Mouse (Mus musculus) heart, embryonic 10.5 days (tissue): ENCODE data around the gene BC029722. TPM values are rescaled to one million over a fixed set of nuclear protein-coding genes. Genes with fewer than 3 reads are reported as not detected.
A peak's percentile ranks its signal among the peaks of the same experiment; 100 is the strongest.

ENCODE experiments used
- DNase-seq: peaks from one replicate; pipeline ENCODE4 v3.0.0-alpha.2; 2017; ENCODE audit warnings: low spot score
- H3K27ac ChIP-seq: fragments of 300-500 bp; sonication (generic); 2 replicates; pipeline ENCODE4 v1.5.1; 2016; ENCODE audit warnings: mild to moderate bottlenecking
- H3K27me3 ChIP-seq: fragments of 300-500 bp; sonication (generic); 2 replicates; pipeline ENCODE4 v1.6.1; 2016; ENCODE audit warnings: mild to moderate bottlenecking; ENCODE audit not compliant: poor library complexity, insufficient read depth, severe bottlenecking
- H3K36me3 ChIP-seq: fragments of 300-500 bp; sonication (generic); 2 replicates; pipeline ENCODE4 v1.6.1; 2016; ENCODE audit warnings: mild to moderate bottlenecking, moderate library complexity
- H3K4me1 ChIP-seq: fragments of 300-500 bp; sonication (generic); 2 replicates; pipeline ENCODE4 v1.6.1; 2016; ENCODE audit warnings: mild to moderate bottlenecking
- H3K4me3 ChIP-seq: fragments of 300-500 bp; sonication (generic); 2 replicates; pipeline ENCODE4 v1.5.1; 2016; ENCODE audit warnings: mild to moderate bottlenecking, moderate library complexity
- H3K9me3 ChIP-seq: fragments of 300-500 bp; sonication (generic); 2 replicates; pipeline ENCODE4 v1.6.1; 2016; ENCODE audit warnings: mild to moderate bottlenecking, moderate library complexity
- WGBS: fragments of 180-500 bp; shearing (Covaris S2); methylation state at CpG from one replicate; pipeline ENCODE4 v1.1.7; 2016; 5-methylcytosine and 5-hydroxymethylcytosine counted together
- polyA plus RNA-seq: library from polyadenylated mRNA; unstranded; fragments of >200 nt; fragmentation: Nextera tagmentation; extraction: Ambion mirVana; gene quantifications from 2 replicates; pipeline ENCODE4 v1.2.1, GENCODE M21; 2016

The BC029722 gene
- polyA plus RNA-seq, 1 experiment from 2014 or later = 7.9 TPM

- no peak for DNase-seq
- 62% methylated on average over 18 of the region's 18 CpGs for WGBS
- Histone ChIP-seq H3K4me1 (peaks cover 4% of the 10 kb centered on the region; the same call in 1 of the 2 replicates), H3K9me3 (no peaks in the 10 kb centered on the region), H3K36me3 (no peaks in the 10 kb centered on the region), H3K4me3 (no peak overlapping the region), H3K27ac (no peak overlapping the region), H3K27me3 (peaks cover 11% of the 10 kb centered on the region; the same call in 1 of the 2 replicates)
These were observed 31.0 kb downstream of the BC029722 start for GRCm38 (mm10) chr2:155787949-155788931.

- no peak for DNase-seq
- H3K9me3 ChIP-seq = no peaks in the 10 kb centered on the region
- no peak overlapping the region for H3K27ac ChIP-seq
- H3K36me3 ChIP-seq = no peaks in the 10 kb centered on the region
- no peak overlapping the region for H3K4me3 ChIP-seq
- no peaks in the 10 kb centered on the region for H3K4me1 ChIP-seq
- H3K27me3 ChIP-seq = peaks cover 11% of the 10 kb centered on the region; the same call in 1 of the 2 replicates
- WGBS = 60% methylated on average over 5 of the region's 5 CpGs
These were observed 32.3 kb downstream of the BC029722 start for GRCm38 (mm10) chr2:155786905-155787304.

GRCm38 (mm10) chr2:155784534-155784933, 34.7 kb downstream of the BC029722 start:
- Histone ChIP-seq H3K36me3 (no peaks in the 10 kb centered on the region), H3K27me3 (peaks cover 7% of the 10 kb centered on the region; the same call in 1 of the 2 replicates), H3K27ac (no peak overlapping the region), H3K4me3 (no peak overlapping the region), H3K9me3 (no peaks in the 10 kb centered on the region), H3K4me1 (no peaks in the 10 kb centered on the region)
- WGBS = 73% methylated on average over 6 of the region's 6 CpGs
- no peak for DNase-seq

GRCm38 (mm10) chr2:155779506-155779905, 39.7 kb downstream of the BC029722 start:
- DNase-seq = no peak
- Histone ChIP-seq H3K36me3 (no peaks in the 10 kb centered on the region), H3K4me1 (peaks cover 9% of the 10 kb centered on the region; the same call in 1 of the 2 replicates), H3K27me3 (peaks cover 42% of the 10 kb centered on the region), H3K9me3 (no peaks in the 10 kb centered on the region), H3K27ac (no peak overlapping the region), H3K4me3 (no peak overlapping the region)
- 85% methylated on average over 3 of the region's 3 CpGs for WGBS

GRCm38 (mm10) chr2:155779066-155779465, 40.2 kb downstream of the BC029722 start:
- peaks cover 9% of the 10 kb centered on the region; the same call in 1 of the 2 replicates for H3K4me1 ChIP-seq

GRCm38 (mm10) chr2:155778004-155778403, 41.2 kb downstream of the BC029722 start:
- 54% methylated on average over 6 of the region's 6 CpGs for WGBS
- no peaks in the 10 kb centered on the region for H3K36me3 ChIP-seq
- H3K4me1 ChIP-seq = peaks cover 9% of the 10 kb centered on the region; the same call in 1 of the 2 replicates
- no peak for DNase-seq
- no peak overlapping the region for H3K27ac ChIP-seq
- no peak overlapping the region for H3K4me3 ChIP-seq
- H3K9me3 ChIP-seq = no peaks in the 10 kb centered on the region
- H3K27me3 ChIP-seq = peaks cover 54% of the 10 kb centered on the region

More at GRCm38 (mm10) chr2:155779066-155779465, 40.2 kb downstream of the BC029722 start:
- 60% methylated on average over 7 of the region's 7 CpGs for WGBS
- no peaks in the 10 kb centered on the region for H3K36me3 ChIP-seq
- H3K27me3 ChIP-seq = peaks cover 44% of the 10 kb centered on the region
- H3K4me3 ChIP-seq = no peak overlapping the region
- DNase-seq = no peak
- no peaks in the 10 kb centered on the region for H3K9me3 ChIP-seq
- no peak overlapping the region for H3K27ac ChIP-seq

- 75% methylated on average over 4 of the region's 4 CpGs for WGBS
- Histone ChIP-seq H3K9me3 (no peaks in the 10 kb centered on the region), H3K27me3 (peaks cover 58% of the 10 kb centered on the region), H3K4me3 (no peak overlapping the region), H3K27ac (no peak overlapping the region), H3K4me1 (peaks cover 9% of the 10 kb centered on the region; the same call in 1 of the 2 replicates), H3K36me3 (no peaks in the 10 kb centered on the region)
- no peak for DNase-seq
These were observed 41.6 kb downstream of the BC029722 start for GRCm38 (mm10) chr2:155777688-155777985.

GRCm38 (mm10) chr2:155776824-155777687, 42.2 kb downstream of the BC029722 start:
- DNase-seq = no peak
- 60% methylated on average over 10 of the region's 10 CpGs for WGBS

GRCm38 (mm10) chr2:155775685-155776263, 43.5 kb downstream of the BC029722 start:
- H3K9me3 ChIP-seq = no peaks in the 10 kb centered on the region
- peaks cover 63% of the 10 kb centered on the region for H3K27me3 ChIP-seq
- H3K4me1 ChIP-seq = peaks cover 9% of the 10 kb centered on the region; the same call in 1 of the 2 replicates
- WGBS = 4% methylated on average over 44 of the region's 44 CpGs
- H3K36me3 ChIP-seq = no peaks in the 10 kb centered on the region
- H3K4me3 ChIP-seq = peak overlapping the region; percentile 72
- no peak overlapping the region for H3K27ac ChIP-seq
- peak; percentile 80 for DNase-seq

More at GRCm38 (mm10) chr2:155776824-155777687, 42.2 kb downstream of the BC029722 start:
- Histone ChIP-seq H3K9me3 (no peaks in the 10 kb centered on the region), H3K4me3 (no peak overlapping the region), H3K36me3 (no peaks in the 10 kb centered on the region), H3K27me3 (peaks cover 63% of the 10 kb centered on the region), H3K4me1 (peaks cover 9% of the 10 kb centered on the region; the same call in 1 of the 2 replicates), H3K27ac (no peak overlapping the region)

- H3K27ac ChIP-seq = no peak within 1 kb of the TSS
- peak within 1 kb of the TSS; percentile 72 for H3K4me3 ChIP-seq
- H3K9me3 ChIP-seq = no peaks in the 10 kb centered on the region
- DNase-seq = no peak
- 26% methylated on average over 100 of the region's 100 CpGs for WGBS
- peaks cover 63% of the 10 kb centered on the region for H3K27me3 ChIP-seq
- H3K4me1 ChIP-seq = peaks cover 9% of the 10 kb centered on the region; the same call in 1 of the 2 replicates
- no peaks in the 10 kb centered on the region for H3K36me3 ChIP-seq
These were observed 44.1 kb downstream of the BC029722 start, which contains the start of gene Mmp24 for GRCm38 (mm10) chr2:155774927-155775684. Gene Mmp24, plus strand, starts transcription at chr2:155775342.

- no peaks in the 10 kb centered on the region for H3K36me3 ChIP-seq
- H3K27ac ChIP-seq = no peak overlapping the region
- no peak overlapping the region for H3K4me3 ChIP-seq
- no peaks in the 10 kb centered on the region for H3K9me3 ChIP-seq
- DNase-seq = no peak
- H3K4me1 ChIP-seq = peaks cover 9% of the 10 kb centered on the region; the same call in 1 of the 2 replicates
- WGBS = 48% methylated on average over 11 of the region's 11 CpGs
- H3K27me3 ChIP-seq = peaks cover 64% of the 10 kb centered on the region
These were observed 44.8 kb downstream of the BC029722 start for GRCm38 (mm10) chr2:155774261-155774926.
